Mouse (Mus musculus): Measurements from ENCODE around the gene Gm4869.

Gene Gm4869

DNA sequence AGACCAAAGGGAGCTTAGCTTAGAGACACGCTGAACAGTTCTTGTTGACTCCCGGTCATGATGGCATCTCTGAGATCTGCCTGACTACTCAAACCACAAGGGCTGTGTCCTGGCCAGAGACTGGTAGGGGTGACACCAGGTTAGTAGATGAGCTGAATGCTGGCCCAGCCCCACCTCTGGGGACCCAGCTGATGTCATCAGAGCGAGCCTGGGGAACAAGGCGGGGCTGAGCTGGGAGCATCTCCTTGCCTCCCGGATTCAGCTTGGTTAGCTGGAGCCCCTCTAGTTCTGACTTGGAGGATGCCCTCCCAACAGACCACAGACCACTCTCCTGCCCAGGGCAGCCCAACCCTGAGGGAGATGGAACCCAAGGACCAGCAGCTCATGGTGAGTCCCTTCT is at the start of gene Gm4869:
Gene Gm4869, plus strand, starts transcription at position 301 of the 400 bp plus-strand sequence.
- no peak for DNase-seq (ENCODE audit: extremely low read depth, insufficient read length, low spot score)

DNA sequence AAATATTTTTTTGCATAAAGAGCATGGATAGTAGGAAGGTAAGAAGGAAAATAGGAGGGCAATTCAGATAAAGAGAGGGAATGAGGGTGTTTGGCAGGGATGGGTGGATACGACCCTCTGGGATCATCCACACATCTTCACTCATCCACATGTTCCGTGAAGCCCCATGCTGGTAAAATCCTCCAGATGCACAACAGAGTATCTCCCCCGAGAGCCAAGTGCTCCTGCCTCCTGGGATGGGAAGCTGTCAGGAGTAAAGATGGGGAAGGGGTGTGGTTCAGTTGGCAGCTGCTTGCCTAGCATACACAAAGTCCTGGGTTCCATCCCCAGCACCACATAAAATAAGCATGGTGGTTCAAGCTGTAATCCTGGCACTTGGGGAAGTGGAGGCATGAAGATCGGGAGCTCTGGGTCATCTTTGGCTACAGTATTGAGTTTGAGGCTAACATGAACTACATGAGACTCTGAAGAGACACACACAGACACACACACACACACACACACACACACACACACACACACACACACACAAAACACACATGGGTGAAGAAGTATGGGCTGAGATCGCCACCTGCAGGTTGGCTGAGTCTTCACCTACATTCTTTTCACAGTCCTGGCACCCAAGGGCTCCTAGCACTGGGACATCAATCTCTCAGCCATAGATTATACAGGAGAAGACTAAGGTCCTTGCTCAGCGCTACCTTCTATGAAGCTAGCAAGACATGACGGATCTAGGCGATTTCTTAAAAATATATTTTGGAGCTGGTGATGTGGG is 49.1 kb upstream of the Gm4869 start:
- peak; percentile 38 for DNase-seq (ENCODE audit: extremely low read depth, insufficient read length, low spot score)

DNA sequence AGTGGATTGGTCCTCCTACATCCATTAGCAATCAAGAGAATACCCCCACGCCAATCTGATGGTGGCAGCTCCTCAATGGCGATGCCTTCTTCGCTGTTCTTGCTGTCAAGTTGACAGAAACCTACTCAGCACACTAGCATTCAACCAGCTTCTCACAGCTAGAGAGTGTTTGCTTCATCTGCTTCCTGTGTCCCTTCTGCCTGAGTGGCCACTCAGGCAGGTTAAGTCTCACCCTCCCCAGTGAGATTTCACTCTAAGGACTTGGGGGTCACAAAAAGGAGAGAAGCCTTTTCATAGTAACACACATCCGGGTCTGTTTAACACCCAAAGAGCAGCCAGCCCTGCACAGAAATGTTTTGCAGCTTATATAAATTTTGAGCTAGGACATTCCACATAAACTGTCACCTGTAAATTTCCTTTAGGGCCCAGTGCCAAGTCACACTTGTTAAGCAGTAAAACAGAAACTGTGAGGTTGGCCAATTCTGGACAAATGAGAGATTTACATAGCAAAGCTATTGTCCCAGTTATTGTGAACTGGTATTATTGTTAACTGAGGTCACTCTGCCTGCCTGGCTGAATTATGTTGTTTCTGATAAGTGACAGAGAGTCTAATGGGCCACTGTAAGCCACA is 42.7 kb upstream of the Gm4869 start:
- no peak for DNase-seq (ENCODE audit: extremely low read depth, insufficient read length, low spot score)

DNA sequence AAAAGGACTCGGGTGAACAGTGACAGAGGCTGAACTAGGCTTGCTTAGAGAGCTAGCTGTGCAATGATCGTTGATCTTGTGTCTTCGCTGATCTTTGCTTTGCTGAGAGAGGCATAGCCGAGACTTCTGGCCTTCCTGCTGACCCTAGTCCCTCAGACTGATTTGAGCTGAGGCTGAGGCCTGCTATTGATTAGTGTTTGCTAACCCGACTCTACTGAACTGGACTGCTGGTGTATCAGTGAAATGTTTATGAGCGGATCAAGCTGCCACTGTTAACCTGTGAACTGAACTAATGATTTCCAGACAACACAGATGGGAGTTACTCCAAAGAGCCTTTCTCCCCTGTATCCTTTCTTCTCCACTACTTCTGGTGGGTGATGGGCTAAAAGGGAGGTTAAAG is 40.3 kb upstream of the Gm4869 start:
- no peak for DNase-seq (ENCODE audit: extremely low read depth, insufficient read length, low spot score)

DNA sequence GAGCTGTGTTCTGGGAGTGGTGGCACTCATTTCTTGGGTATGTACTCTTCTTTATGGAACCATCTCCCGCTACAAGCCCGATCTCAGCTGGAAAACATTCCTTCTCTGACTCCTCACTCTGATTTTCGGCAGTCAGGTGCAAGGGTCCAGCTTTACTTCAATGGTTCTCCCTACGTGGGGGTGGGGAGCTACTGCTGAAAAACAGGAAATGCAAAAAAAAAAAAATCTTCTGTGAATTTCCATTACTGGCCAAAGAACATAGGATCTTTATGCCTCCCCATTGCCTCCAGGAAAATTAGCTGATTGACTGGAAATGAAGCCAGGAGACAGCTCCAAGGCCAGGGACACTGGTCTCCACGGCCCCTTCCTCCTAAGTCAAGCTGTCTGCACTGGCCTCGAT is 38.8 kb upstream of the Gm4869 start:
- no peak for DNase-seq (ENCODE audit: extremely low read depth, insufficient read length, low spot score)

DNA sequence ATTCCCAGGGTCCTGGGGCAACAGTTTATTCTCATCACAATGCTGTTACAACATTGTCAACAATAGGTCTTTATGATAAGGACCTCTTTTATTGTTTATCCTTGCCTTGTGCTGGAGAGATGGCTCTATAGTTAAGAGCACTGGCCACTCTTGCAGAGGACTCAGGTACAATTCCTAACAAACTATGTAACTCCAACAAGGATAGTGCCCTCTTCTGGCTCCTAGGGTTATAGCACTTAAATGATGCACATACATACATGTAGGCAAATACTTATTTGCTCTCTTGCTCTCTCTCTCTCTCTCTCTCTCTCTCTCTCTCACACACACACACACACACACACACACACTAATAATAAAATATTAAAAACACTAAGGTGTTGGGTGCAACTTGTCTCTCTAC is 36.6 kb upstream of the Gm4869 start:
- no peak for DNase-seq (ENCODE audit: extremely low read depth, insufficient read length, low spot score)

DNA sequence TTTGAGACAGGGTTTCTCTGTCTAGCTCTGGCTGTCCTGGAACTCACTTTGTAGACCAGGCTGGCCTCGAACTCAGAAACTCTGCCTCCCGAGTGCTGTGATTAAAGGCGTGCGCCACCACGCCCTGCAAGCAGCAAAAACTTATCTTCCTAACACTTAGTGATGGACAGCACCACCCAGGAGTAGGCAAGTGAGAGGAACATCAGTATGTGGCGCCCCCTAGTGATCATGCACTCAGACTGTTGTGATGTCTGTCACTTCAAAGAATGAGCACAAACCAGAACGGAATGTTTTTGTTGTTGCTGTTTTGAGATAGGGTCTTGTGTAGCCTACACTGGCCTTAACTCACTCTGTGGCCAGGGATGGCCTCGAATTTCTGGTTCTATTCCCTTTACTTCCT is 34.1 kb upstream of the Gm4869 start:
- peak; percentile 26 for DNase-seq (ENCODE audit: extremely low read depth, insufficient read length, low spot score)

DNA sequence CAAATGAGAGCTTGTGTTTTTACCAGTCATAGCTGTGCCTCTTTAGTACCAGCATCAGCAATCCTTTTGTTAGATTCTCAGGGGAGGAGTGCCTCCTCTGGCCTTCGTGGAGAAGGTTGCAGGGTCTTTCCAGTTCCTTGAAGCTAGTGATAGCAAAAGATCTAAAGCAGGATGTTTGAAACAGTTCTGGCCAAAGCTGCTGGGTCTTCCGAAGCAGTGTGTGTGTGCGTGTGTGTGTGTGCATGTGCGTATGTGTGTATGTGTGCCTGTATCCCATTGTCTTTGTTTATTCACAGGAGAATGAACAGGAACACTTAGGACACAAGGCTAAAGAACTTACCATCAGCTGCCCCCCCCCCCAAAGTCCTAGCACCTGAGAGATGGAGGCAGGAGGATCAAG is 30.8 kb upstream of the Gm4869 start:
- DNase-seq (ENCODE audit: extremely low read depth, insufficient read length, low spot score), result no peak

DNA sequence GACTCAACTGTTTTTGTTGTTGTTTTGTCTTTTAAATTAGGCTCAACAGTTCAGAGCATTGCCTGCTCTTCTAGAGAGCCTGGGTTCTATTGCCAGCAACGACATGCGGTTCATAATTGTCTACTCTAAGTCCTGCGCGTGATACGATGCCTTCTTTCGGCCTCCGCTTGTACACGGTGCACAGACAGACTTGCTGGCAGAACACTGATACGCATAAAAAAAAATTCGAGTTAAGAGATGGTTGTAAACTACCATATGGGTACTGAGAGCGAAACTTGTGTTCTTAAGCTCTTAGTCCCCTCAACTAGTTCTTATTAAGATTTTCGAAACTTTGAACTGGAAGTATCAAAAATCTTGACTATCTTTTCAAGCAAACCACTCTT is 27.3 kb upstream of the Gm4869 start:
- no peak for DNase-seq (ENCODE audit: extremely low read depth, insufficient read length, low spot score)

DNA sequence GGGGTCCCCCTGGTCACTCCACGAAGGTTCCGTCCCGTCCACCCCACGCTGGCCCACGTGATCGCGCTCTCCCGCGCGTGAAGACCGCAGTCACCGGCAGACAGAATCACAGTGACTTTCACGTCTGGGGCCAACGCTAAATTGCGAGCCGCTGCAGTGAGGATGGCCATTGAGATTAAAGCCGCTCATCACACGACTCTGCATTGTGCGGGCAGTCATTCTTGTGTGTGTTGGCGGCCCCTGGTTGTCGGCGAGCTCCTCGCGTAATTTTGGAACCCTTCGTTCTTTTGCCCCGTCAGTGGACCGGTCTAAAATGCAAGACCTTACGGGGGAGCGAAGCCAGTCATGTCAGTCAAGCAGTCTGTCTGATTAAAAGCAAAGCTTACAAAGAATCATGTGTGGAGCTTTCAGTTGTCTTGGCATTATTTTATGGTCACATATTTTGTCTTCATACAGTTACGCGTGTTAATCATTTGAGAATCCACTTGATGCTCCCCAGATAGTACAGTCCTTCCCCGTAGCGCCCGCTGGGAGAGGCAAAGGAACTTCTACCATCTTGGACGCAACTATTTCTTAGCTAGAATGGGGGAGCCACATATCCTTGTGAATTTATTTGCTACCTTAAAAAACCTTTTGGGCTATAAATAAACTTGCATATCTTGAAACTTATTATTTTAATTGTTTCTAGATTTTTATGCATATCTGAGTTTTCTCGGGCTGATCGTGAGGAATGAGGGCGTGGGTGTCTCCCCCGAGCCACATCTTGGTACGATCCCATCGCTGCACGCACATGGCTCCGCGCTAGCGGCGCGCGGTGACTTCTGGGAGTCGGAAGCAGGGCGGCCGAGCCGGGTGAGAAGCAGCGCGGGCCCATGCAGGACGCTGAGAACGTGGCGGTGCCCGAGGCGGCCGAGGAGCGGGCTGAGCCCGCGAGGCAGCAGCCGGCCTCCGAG is 26.7 kb upstream of the Gm4869 start, which contains the start of gene Eif3b:
Gene Eif3b, plus strand, starts transcription at position 840 of the 953 bp plus-strand sequence.
- peak; percentile 90 for DNase-seq (ENCODE audit: extremely low read depth, insufficient read length, low spot score)

DNA sequence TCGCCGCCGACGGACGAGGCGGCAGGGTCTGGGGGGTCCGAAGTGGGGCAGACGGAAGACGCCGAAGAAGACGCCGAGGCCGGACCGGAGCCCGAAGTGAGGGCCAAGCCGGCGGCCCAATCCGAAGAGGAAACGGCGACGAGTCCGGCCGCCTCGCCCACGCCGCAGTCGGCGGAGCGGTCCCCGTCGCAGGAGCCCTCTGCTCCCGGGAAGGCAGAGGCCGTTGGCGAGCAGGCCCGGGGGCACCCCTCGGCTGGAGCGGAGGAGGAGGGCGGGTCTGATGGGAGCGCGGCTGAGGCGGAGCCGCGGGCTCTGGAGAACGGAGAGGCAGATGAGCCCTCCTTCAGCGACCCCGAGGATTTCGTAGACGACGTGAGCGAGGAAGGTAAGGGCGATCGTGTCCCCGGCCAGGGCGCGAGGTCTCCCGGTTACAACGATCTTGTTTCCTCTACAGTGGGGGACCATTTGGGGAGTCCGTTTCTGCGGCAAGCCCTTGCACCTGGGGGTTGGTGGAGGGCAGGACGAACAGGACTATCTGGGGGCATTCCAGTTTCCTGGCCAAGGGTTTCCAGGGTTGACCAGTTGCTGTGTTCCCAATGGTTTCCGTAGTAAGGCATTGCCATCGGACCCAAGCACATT is 25.9 kb upstream of the Gm4869 start:
- no peak for DNase-seq (ENCODE audit: extremely low read depth, insufficient read length, low spot score)

DNA sequence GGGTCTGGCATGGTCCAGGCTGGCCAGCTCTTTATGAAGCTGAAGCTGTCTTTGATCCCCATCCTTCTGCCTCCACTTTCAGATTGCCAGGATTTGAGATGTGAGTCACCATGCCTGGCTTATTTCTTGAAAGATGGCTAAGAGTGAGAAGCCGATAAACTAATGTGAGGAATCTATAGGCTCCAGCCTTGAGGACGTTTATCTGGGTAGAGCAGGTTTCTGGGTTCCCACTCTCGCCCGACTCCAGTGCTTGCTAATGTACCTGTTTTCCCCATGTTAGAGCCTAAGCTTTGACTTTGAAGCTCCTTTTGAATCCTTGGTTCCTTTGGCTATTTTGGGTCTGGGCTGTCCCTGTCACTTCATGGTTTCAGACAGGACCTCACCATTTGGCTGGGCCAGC is 24.8 kb upstream of the Gm4869 start:
- DNase-seq (ENCODE audit: extremely low read depth, insufficient read length, low spot score), result no peak

DNA sequence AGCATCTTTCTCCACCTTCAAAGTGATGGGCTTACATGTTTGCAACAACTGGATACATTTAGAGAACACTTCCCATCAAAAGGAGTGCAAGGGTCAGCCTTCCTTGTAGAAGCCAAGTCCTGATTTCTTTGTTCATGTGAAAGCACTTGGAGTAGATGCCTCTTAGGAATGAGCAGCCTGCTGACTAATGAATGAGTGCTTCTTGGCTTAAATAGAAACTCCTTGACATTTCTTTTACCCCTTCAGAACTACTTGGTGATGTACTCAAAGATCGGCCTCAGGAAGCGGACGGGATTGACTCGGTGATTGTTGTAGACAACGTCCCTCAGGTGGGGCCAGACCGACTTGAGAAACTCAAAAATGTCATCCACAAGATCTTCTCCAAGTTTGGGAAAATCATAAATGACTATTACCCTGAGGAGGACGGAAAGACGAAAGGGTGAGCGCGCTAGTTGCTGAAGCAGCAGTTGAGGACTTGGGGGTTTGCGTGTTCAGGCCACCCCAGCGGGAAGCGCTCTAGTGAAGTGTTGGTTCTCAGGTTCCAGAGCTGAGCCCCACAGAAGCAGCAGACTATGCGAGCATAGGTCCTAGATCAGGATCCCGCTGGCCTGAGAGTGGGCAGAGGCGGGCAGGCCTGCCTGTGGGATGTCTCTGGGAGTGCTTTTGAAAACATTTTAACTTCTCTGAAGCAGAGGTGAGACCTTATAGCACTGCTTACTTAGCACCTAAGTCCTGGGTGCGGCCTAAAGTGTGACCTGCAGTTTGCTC is 20.2 kb upstream of the Gm4869 start:
- DNase-seq (ENCODE audit: extremely low read depth, insufficient read length, low spot score), result no peak

DNA sequence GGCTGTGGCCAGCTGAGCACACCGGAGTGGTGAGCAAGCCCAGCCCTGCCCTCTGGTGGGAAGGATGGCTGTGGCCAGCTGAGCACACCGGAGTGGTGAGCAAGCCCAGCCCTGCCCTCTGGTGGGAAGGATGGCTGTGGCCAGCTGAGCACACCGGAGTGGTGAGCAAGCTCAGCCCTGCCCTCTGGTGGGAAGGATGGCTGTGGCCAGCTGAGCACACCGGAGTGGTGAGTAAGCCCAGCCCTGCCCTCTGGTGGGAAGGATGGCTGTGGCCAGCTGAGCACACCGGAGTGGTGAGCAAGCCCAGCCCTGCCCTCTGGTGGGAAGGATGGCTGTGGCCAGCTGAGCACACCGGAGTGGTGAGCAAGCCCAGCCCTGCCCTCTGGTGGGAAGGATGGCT is 6.3 kb upstream of the Gm4869 start:
- DNase-seq (ENCODE audit: extremely low read depth, insufficient read length, low spot score), result peak; percentile 83

DNA sequence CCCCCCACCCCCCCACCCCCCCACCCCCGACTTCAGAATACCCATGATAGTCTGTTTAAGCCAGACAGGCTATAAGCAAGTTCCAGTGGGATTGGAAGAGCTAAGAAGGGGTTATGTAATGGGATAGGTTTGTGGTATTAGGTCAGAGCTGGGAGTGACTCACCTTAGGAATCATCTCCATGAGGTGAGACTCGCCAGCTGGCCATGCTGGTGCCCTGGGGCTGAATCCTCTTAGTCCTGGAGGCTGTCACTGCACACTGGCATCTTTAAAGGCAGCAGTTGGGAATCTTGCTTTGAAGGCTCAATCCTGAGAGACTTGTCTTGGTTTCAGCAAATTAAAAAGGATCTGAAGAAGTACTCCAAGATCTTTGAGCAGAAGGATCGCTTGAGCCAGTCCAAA is 4.0 kb upstream of the Gm4869 start:
- DNase-seq (ENCODE audit: extremely low read depth, insufficient read length, low spot score), result no peak

DNA sequence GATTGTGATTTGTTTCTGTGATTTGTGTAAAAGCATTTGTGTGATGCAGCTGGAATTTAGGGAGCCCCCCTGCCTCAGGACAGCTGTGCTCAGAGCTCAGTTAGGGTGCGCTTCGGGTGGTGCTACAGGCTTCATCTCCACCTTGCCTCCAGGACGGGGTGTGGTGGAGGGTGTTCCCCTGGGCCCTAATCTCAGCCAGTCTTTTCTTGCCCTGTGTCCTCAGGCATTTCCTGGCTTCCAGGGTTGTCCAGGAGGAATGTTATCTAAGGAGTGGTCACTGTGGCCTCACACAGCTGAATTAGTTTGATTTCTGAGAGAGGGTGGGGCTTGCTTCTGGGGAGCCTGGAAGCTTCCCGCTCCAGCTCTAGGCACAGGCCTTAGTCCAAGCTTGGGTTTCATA is 1.4 kb upstream of the Gm4869 start:
- no peak for DNase-seq (ENCODE audit: extremely low read depth, insufficient read length, low spot score)

DNA sequence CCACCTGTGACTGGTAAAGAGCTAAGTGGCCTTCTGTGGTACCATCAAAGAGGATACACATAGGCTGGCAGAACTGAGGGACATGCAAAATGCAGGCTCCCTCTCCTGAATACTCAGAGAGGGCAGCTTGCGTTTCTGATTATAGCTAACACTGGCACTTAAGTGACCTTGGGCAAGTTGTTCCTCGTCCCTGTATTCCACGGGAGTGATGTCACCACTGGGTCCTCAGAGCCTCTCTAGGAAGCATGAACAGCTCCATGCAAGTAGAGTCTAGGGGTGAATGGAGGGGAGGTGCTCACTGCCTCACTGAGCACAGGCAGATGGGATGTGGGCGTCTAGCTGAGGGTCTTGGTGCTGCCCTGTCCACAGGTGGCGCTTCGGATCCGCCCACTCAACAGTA is 609 bp downstream of the Gm4869 start:
- no peak for DNase-seq (ENCODE audit: extremely low read depth, insufficient read length, low spot score)

DNA sequence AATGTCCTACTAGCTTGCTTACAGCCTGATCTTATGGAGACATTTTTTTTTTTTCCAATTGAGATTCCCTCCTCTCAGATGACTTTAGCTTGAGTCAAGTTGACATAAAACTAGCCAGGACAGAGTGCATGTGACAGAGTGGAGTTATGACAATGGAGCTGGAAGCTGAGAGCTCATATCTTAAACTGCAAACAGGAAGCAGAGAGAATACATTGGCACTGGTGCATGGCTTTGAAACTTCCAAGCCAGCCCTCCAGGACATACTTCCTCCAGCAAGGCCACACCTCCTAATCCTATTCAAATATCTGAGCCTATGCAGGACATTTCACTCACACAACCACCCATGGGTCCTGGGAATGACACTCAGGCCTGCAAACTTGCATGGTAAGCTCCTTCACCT is 9.0 kb downstream of the Gm4869 start:
- no peak for DNase-seq (ENCODE audit: extremely low read depth, insufficient read length, low spot score)

DNA sequence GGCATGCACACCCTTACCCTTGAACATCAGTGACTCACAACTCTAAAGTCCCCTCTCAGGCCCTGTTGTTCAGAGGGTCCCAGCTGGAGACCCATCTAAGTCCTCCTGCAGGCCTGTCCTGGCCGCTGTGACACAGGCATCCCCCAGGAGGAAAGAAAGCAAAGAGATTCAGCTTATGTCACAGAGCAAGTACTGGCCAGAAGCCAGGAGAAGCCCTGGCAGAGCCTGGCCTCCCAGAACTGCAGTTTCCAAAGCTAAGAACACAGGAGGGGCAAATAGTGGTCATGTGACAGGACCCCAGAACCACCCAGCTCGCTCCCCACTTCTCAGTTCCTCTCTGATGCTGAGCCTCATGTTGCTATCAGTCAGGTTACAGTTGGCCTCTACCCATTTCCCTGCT is 10.0 kb downstream of the Gm4869 start:
- no peak for DNase-seq (ENCODE audit: extremely low read depth, insufficient read length, low spot score)

DNA sequence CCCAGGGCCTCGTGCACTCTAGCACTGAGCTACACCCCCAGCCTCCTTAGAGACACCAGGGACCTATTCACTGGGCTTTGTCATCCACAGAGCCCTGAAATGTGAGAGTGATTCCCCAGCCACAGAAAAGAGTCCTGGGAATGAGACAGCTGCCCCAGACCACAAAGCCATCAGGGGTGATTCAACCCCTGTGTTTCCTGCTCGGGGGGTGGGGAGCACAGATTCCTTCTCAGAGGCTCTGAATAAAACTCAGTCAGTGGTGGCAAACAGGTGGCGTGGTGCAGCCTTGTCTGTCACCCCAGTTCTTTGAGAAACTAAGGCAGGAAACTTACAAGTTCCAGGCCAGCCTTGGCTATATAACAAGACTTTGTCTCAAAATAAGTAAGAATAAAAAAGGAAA is 16.0 kb downstream of the Gm4869 start:
- DNase-seq (ENCODE audit: extremely low read depth, insufficient read length, low spot score), result peak; percentile 44

Measured in 3134 (cell line).